Mouse (Mus musculus) retina, postnatal 7 days (tissue): Measurements from ENCODE around the gene Rab5a.
A peak's percentile ranks its signal among the peaks of the same experiment; 100 is the strongest.

ENCODE experiments used
- DNase-seq: peaks from one replicate; pipeline ENCODE4 v3.0.0-alpha.2; 2012; ENCODE audit warnings: low read depth, low spot score

Gene Rab5a

GRCm38 (mm10) chr17:53543591-53544324, 64.7 kb downstream of the Rab5a start:
- DNase-seq: peak; percentile 8

GRCm38 (mm10) chr17:53551306-53552299, 72.6 kb downstream of the Rab5a start:
- no peak for DNase-seq

GRCm38 (mm10) chr17:53554088-53554487, 75.1 kb downstream of the Rab5a start:
- DNase-seq: no peak

GRCm38 (mm10) chr17:53554813-53555212, 75.8 kb downstream of the Rab5a start:
- no peak for DNase-seq
